Mouse (Mus musculus) left cerebral cortex, postnatal 25 days (tissue): Measurements from ENCODE around the gene Cep55. TPM values are rescaled to one million over a fixed set of nuclear protein-coding genes. Genes with fewer than 3 reads are reported as not detected.
A peak's percentile ranks its signal among the peaks of the same experiment; 100 is the strongest.

Experiments used
- DNase-seq, 2 experiments: peaks; one replicate each; pipeline ENCODE4 v3.0.0; 2022; ENCODE audit warnings: low spot score in 2 of 2, mixed read lengths in 1 of 2
- intact Hi-C: fragments of 180-260 bp; cut with DNase I; formaldehyde crosslinking; loops from one replicate; pipeline ENCODE4 v1.15.1; 2025
- total RNA-seq, 2 experiments: library from RNA; stranded (reverse); gene quantifications; 2 replicates each; pipeline ENCODE4 v1.2.3; 2021

Gene Cep55
- total RNA-seq, 2 experiments from 2014 or later, result 0.18 to 0.32 TPM

- intact Hi-C loops, result no loop called here
- DNase-seq, result no peak
Measured at GRCm38 (mm10) chr19:38089358-38089757, 34.5 kb downstream of the Cep55 start.

GRCm38 (mm10) chr19:38091512-38091985, 36.7 kb downstream of the Cep55 start:
- no peak for DNase-seq
- intact Hi-C loops, result no loop called here

- intact Hi-C loops, result no loop called here
Measured at GRCm38 (mm10) chr19:38096231-38096630, 41.4 kb downstream of the Cep55 start.

GRCm38 (mm10) chr19:38096858-38097758, 42.3 kb downstream of the Cep55 start, which contains the start of gene Ffar4:
Gene Ffar4, plus strand, starts transcription at chr19:38097071.
- peak in 1 of 2 experiments; percentile 2 for DNase-seq
- intact Hi-C loops, result no loop called here

More at GRCm38 (mm10) chr19:38096231-38096630, 41.4 kb downstream of the Cep55 start:
- no peak for DNase-seq

- intact Hi-C loops, result no loop called here
Measured at GRCm38 (mm10) chr19:38107871-38108270, 53.1 kb downstream of the Cep55 start.

GRCm38 (mm10) chr19:38109506-38110242, 54.9 kb downstream of the Cep55 start:
- intact Hi-C loops, result no loop called here
- DNase-seq, result no peak

More at GRCm38 (mm10) chr19:38107871-38108270, 53.1 kb downstream of the Cep55 start:
- no peak for DNase-seq

GRCm38 (mm10) chr19:38111056-38111455, 56.2 kb downstream of the Cep55 start:
- intact Hi-C loops, result no loop called here

GRCm38 (mm10) chr19:38112575-38112974, 57.8 kb downstream of the Cep55 start:
- intact Hi-C loops, result no loop called here
- DNase-seq, result no peak

More at GRCm38 (mm10) chr19:38111056-38111455, 56.2 kb downstream of the Cep55 start:
- no peak for DNase-seq

GRCm38 (mm10) chr19:38114834-38115491, 60.2 kb downstream of the Cep55 start:
- no peak for DNase-seq
- intact Hi-C loops, result no loop called here

GRCm38 (mm10) chr19:38120123-38120760, 65.4 kb downstream of the Cep55 start:
- intact Hi-C loops, result no loop called here
- no peak for DNase-seq

GRCm38 (mm10) chr19:38123921-38124320, 69.1 kb downstream of the Cep55 start:
- intact Hi-C loops, result no loop called here
- DNase-seq, result no peak

Other genes with a start within 250 kb of the Cep55 start
- 1 to 10 TPM; 5.6 to 5.7 TPM for gene Myof, start 11.4 kb upstream of the Cep55 start, total RNA-seq
- gene Ffar4, start 42.1 kb downstream of the Cep55 start, total RNA-seq, result not detected
- 10 to 100 TPM; 21.8 to 27.6 TPM for gene Rbp4, start 70.3 kb downstream of the Cep55 start, total RNA-seq
- gene Pde6c, start 77.8 kb downstream of the Cep55 start, total RNA-seq, result under 1 TPM; 0.34 to 0.69 TPM
- 10 to 100 TPM; 14.5 to 16.7 TPM for gene Fra10ac1, start 169.1 kb downstream of the Cep55 start, total RNA-seq
- 100 to 1,000 TPM; 141 to 144 TPM for gene Lgi1, start 209.5 kb downstream of the Cep55 start, total RNA-seq